15 mouse cellular contexts compared by ENCODE assay signal in genomic region chr1:62678611-62679344, GRCm38 (mm10). TPM values are rescaled to one million over a fixed set of nuclear protein-coding genes. Genes with fewer than 3 reads are reported as not detected.
A peak's percentile ranks its signal among the peaks of the same experiment; 100 is the strongest.
DNase-seq lines count a peak whose midpoint lies in the region; ATAC-seq and TF ChIP-seq lines count a peak whose summit lies in the region.
"Had no signal": no experiment of that assay in that cellular context is flagged by ENCODE, and none has a peak within 500 bp of the region (broad histone marks: within the 10 kb centered on the region; RNA-seq: fewer than 3 reads in every experiment).

No protein-coding gene starts in this region.

- no peak overlapping the region for H3K27ac ChIP-seq in heart, embryonic 12.5 days (ENCODE audit: poor library complexity, severe bottlenecking)
- H3K27ac ChIP-seq in midbrain, embryonic 10.5 days (replicated peaks): peak overlapping the region; percentile 47; the same call in 1 of the 2 replicates
- no peak overlapping the region for H3K27ac ChIP-seq in midbrain, embryonic 14.5 days (replicated peaks; ENCODE audit: low read depth, low read length)
- no peak overlapping the region for H3K27ac ChIP-seq in stomach, postnatal 0 days (replicated peaks)
- H3K27ac ChIP-seq: hindbrain, embryonic 13.5 days; liver, embryonic 14.5 days had no signal

- H3K4me2 ChIP-seq in heart, embryonic 12.5 days: no peak overlapping the region
- H3K4me2 ChIP-seq in midbrain, embryonic 14.5 days (ENCODE audit: low read length): no peak overlapping the region
- H3K4me2 ChIP-seq in stomach, postnatal 0 days (replicated peaks; ENCODE audit: low read depth): no peak overlapping the region
- H3K4me2 ChIP-seq: hindbrain, embryonic 13.5 days had no signal

- no peaks in the 10 kb centered on the region for H3K36me3 ChIP-seq in heart, embryonic 12.5 days
- no peaks in the 10 kb centered on the region for H3K36me3 ChIP-seq in midbrain, embryonic 10.5 days
- no peaks in the 10 kb centered on the region for H3K36me3 ChIP-seq in midbrain, embryonic 14.5 days (ENCODE audit: control insufficient read depth, insufficient read depth, low read length)
- no peaks in the 10 kb centered on the region for H3K36me3 ChIP-seq in stomach, postnatal 0 days (ENCODE audit: control insufficient read depth, insufficient read depth, low read length)
- H3K36me3 ChIP-seq: hindbrain, embryonic 13.5 days had no signal

- peaks cover 5% of the 10 kb centered on the region; the same call in 1 of the 2 replicates for H3K9me3 ChIP-seq in heart, embryonic 12.5 days (replicated peaks)
- peaks cover 5% of the 10 kb centered on the region; the same call in 1 of the 2 replicates for H3K9me3 ChIP-seq in midbrain, embryonic 10.5 days (replicated peaks)
- no peaks in the 10 kb centered on the region for H3K9me3 ChIP-seq in midbrain, embryonic 14.5 days (ENCODE audit: control insufficient read depth, low read length)
- H3K9me3 ChIP-seq in stomach, postnatal 0 days (ENCODE audit: control insufficient read depth, low read length): no peaks in the 10 kb centered on the region

- TF ChIP-seq CTCF in stomach, postnatal 0 days (IDR thresholded peaks at IDR 0.05; ENCODE audit: low read depth): no peak

- peak; percentile 63; the same call in 1 of the 2 replicates for ATAC-seq in heart, embryonic 12.5 days (ENCODE audit: insufficient number of reproducible peaks, low FRiP score)
- no peak for ATAC-seq in midbrain, embryonic 14.5 days (ENCODE audit: low FRiP score, low TSS enrichment)
- peak; percentile 98 to 100 for ATAC-seq in hematopoietic stem cell, adult 5-6 weeks (replicated peaks in 1 of 2; ENCODE audit: insufficient read depth in 1 of 2, low FRiP score in 2 of 2, low TSS enrichment in 1 of 2, low read depth in 1 of 2, poor library complexity in 2 of 2, severe bottlenecking in 2 of 2)
- ATAC-seq in stomach, postnatal 0 days (ENCODE audit: low FRiP score, low TSS enrichment): no peak
- ATAC-seq: forebrain, postnatal 0 days; intestine, postnatal 0 days had no signal

- no peak overlapping the region for H3K4me3 ChIP-seq in heart, embryonic 12.5 days
- H3K4me3 ChIP-seq in midbrain, embryonic 10.5 days: no peak overlapping the region
- no peak overlapping the region for H3K4me3 ChIP-seq in midbrain, embryonic 14.5 days (replicated peaks; ENCODE audit: low read depth, low read length)
- no peak overlapping the region for H3K4me3 ChIP-seq in stomach, postnatal 0 days (ENCODE audit: low read depth, low read length)
- H3K4me3 ChIP-seq: hindbrain, embryonic 13.5 days had no signal

- H3K9ac ChIP-seq in heart, embryonic 12.5 days: no peak overlapping the region
- H3K9ac ChIP-seq in midbrain, embryonic 14.5 days (replicated peaks; ENCODE audit: low read length): no peak overlapping the region
- no peak overlapping the region for H3K9ac ChIP-seq in stomach, postnatal 0 days (ENCODE audit: low read length)
- H3K9ac ChIP-seq: forebrain, postnatal 0 days; hindbrain, embryonic 13.5 days; liver, embryonic 14.5 days had no signal

- TF ChIP-seq EP300 in stomach, postnatal 0 days (optimal IDR thresholded peaks at IDR 0.05): no peak

- no peak for DNase-seq in heart, adult 18-20 months
- DNase-seq in midbrain, embryonic 10.5 days (ENCODE audit: low spot score): no peak
- DNase-seq in midbrain, embryonic 14.5 days: no peak
- DNase-seq in stomach, postnatal 0 days (ENCODE audit: low spot score): no peak
- no peak for DNase-seq in retina, embryonic 14.5 days (ENCODE audit: low spot score)
- no peak for DNase-seq in thymus, postnatal 14 days
- DNase-seq: adrenal gland, adult 8-10 months; cerebellum, adult 9-11 months; forebrain, postnatal 0 days; kidney, postnatal 10 days had no signal

- no peaks in the 10 kb centered on the region for H3K27me3 ChIP-seq in heart, embryonic 12.5 days (replicated peaks)
- no peaks in the 10 kb centered on the region for H3K27me3 ChIP-seq in midbrain, embryonic 10.5 days (ENCODE audit: low read depth, poor library complexity, severe bottlenecking)
- no peaks in the 10 kb centered on the region for H3K27me3 ChIP-seq in midbrain, embryonic 14.5 days (ENCODE audit: control insufficient read depth, insufficient read depth, low read length)
- H3K27me3 ChIP-seq in stomach, postnatal 0 days (ENCODE audit: control insufficient read depth, insufficient read depth, low read length): no peaks in the 10 kb centered on the region
- H3K27me3 ChIP-seq: hindbrain, embryonic 13.5 days had no signal

- 49% methylated on average over 4 of the region's 4 CpGs for WGBS in heart, embryonic 12.5 days
- WGBS in midbrain, embryonic 10.5 days: 37% methylated on average over 4 of the region's 4 CpGs
- WGBS in midbrain, embryonic 14.5 days: 31% methylated on average over 4 of the region's 4 CpGs
- WGBS in stomach, postnatal 0 days: 51% methylated on average over 4 of the region's 4 CpGs

- peaks cover 12% of the 10 kb centered on the region for H3K4me1 ChIP-seq in heart, embryonic 12.5 days (replicated peaks)
- peaks cover 20% of the 10 kb centered on the region for H3K4me1 ChIP-seq in midbrain, embryonic 10.5 days
- H3K4me1 ChIP-seq in midbrain, embryonic 14.5 days (ENCODE audit: control insufficient read depth, insufficient read depth, low read length): peaks cover 9% of the 10 kb centered on the region
- H3K4me1 ChIP-seq in stomach, postnatal 0 days (replicated peaks; ENCODE audit: control insufficient read depth, insufficient read depth): no peaks in the 10 kb centered on the region

RNA-seq across cellular contexts. Expression of gene Nrp2, which starts 24.3 kb away (rescaled TPM):
- 6.0 and 6.2 TPM in 2 replicates for polyA plus RNA-seq in heart, embryonic 12.5 days (2016; fragmentation: Nextera tagmentation; extraction: Ambion mirVana)
- total RNA-seq in heart, adult 18-20 months (2021): 10 to 100 TPM; 20.2 to 30.1 TPM
- polyA plus RNA-seq in midbrain, embryonic 10.5 days (2016; fragmentation: Nextera tagmentation; extraction: Ambion mirVana): 10.7 and 13.2 TPM in 2 replicates
- 17.6 and 19.5 TPM in 2 replicates for polyA plus RNA-seq in midbrain, embryonic 14.5 days (2014; fragmentation: Nextera tagmentation; extraction: Ambion mirVana)
- total RNA-seq in hematopoietic stem cell, adult 5-6 weeks (2017): 0.31 and 0.50 TPM in 2 replicates
- polyA plus RNA-seq in stomach, postnatal 0 days (2015; fragmentation: Nextera tagmentation; extraction: Ambion mirVana): 10.2 TPM in 2 replicates

Comparison
In these comparisons a context has a peak if more than half of its experiments do, and no peak if none do; other contexts are left out.
1. ATAC-seq: peak in heart, embryonic 12.5 days (single experiment) and hematopoietic stem cell, adult 5-6 weeks (2 of 2); none in midbrain, embryonic 14.5 days (single experiment) and stomach, postnatal 0 days (single experiment).